Mouse (Mus musculus) cerebellum, adult 9-11 months (tissue): ENCODE data around the gene Efna4.

Experiments
- DNase-seq: peaks from one replicate; pipeline ENCODE4 v3.0.0; 2022

Efna4 gene

DNA sequence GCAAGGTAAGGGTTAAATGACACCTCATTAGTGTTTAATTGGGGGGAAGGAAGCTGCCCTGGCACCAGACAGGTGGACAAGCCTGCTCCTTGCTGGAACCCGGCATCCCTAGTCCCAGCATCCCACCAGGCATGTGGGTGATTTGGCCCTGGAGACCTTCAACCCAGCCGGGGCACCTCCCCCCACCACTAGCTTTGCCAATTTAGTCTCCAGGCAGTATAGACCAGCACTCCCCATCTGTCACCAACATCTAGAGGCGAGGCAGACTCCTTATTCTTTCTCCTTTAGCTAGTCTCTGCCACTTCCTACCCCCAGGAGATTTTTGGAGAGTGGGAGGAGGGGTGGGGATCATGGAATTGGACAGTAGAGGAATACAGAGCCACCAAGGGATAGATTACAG lies 7.5 kb downstream of the Efna4 start:
- no peak for DNase-seq

GRCm38 (mm10) chr3:89328623-89329022 lies 9.2 kb downstream of the Efna4 start:
- DNase-seq, result no peak

DNA sequence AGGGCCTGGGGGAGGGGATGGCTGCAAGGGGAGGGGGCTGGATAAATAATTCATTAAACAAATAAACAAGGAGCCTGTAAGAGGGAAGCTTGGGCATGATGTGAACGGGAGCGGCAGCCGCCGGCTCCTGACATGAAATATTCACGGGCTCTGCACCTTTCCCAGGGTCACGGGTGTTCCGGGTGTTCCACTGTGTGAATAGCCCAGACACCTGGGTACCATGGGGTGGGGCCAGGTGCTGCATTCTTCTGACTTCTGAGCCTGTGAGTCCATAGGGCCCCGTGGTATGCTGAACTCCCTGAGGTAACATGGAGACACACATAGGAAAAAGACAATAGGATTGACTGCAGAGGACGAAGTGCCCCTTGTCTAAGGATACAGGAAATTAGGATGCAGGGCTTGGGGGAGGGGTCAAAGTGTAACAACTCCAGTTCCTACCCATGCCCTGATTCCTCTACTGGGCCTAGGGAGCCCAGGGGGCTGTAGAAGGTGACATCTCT lies 10.4 kb downstream of the Efna4 start:
- no peak for DNase-seq

DNA sequence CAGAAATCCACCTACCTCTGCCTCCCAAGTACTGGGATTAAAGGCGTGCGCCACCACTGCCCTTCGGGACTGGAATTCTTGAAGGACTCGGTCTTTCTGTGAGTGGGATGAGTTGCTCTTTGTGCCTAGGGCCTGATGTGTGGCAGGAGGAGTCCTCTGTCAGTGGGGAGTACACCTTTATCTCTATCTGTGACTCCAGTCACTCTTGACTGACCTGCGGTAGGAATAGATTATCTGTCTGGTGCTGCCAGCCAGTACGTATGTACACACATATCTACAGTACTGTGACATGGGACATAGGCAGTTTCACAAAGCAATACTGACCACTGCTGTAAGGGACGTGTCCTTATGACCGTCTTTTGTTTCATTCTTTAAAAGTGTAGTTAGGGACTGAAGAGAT lies 11.9 kb downstream of the Efna4 start:
- no peak for DNase-seq

DNA sequence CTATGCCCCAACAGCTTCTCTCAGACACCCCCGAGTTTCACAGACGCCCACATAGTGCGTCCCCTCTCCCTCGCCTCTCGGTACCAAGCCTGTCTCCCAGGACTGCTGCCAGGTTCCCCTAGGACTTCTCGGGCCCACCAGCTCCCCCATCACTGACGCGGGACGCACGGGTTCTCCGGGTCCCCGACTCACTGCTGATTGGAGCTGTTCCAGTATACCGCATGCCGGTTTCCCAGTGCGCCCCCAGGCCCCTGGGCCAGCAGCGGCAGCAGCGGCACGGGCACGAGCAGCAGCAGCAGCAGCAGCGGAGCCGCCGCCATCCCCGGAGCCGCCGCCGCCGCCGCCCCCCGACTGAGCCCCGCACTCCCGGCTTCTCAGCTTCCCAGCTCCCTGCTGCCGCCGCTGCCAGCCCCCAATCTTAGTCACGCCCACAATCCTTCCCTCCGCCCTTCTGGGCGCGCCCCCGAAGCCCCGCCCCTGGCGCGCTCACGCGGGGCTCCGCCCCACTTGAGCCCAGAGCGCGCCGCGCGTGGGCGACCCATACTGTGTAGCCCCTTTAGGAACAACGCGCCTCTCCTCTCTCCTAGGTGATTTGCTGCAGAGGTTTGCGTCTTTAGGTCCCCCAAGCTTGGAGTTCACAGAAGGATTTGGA lies 15.2 kb downstream of the Efna4 start, which contains the start of gene Efna3:
TSS of gene Efna3 (minus strand) at position 452 of the 652 bp plus-strand sequence.
- DNase-seq, result no peak

DNA sequence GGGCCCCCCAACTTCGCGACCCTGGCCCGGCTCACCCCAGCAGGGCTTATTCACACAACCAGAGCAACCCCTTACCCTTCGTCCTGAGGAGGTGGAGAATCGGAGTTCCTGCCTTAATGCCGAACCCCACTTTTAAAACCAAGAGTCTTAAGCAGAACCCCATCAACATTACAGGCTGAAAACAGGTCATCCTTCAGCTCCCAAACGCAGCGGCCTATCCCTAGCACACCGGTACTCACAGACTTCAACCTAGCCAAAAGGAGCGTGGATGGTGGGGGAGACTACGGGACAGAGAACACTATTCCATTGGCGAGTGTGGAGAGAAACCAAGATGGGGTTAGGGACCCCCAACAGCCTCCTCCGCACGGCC lies 15.7 kb downstream of the Efna4 start:
- DNase-seq, result no peak

DNA sequence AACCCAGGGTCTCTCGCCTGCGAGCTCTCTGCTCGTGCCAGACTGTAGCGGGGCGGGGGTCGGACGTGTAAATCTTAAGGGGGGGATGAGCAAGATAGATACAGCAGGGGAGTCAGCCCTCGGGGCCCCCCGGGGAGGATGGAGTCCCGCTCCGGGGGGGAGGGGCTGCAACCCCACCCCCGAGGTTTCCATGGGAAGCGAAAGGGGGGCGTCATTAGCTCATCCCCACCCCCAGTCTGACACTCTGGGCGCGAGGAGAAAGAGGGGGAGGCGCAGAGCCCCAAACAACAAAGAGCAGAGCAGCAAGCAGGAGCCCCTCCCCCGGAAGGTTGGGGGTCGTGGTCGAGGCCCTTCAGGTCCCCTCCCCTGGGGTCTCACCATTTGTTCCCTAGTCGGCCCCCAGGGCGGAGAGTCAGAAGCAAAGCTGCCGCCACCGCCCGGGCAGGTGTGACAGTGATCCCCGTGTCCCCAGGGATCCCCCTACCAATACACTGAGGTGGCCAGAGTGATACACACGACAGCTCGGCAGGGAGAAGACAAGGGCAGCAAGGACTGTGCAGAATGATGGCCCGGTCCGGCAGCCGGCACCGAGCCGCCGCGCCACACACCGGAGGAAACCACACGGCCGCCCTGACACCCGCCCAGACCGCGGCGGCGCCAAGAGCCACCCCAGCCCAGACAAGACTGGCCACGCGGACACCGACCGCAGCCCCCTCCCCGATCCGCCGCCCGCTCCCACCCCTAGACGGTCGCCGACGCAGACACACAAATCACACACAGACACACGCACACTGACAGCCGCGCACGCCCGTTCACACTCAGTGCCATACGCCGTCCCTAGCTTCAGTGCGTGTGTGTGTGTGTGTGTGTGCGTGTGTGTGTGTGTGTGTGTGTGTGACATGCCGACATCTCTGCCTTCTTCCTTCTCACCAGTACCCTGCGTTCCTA lies 16.4 kb downstream of the Efna4 start:
- peak; percentile 34 for DNase-seq

GRCm38 (mm10) chr3:89320581-89321182 lies 17.1 kb downstream of the Efna4 start:
- peak; percentile 31 for DNase-seq

DNA sequence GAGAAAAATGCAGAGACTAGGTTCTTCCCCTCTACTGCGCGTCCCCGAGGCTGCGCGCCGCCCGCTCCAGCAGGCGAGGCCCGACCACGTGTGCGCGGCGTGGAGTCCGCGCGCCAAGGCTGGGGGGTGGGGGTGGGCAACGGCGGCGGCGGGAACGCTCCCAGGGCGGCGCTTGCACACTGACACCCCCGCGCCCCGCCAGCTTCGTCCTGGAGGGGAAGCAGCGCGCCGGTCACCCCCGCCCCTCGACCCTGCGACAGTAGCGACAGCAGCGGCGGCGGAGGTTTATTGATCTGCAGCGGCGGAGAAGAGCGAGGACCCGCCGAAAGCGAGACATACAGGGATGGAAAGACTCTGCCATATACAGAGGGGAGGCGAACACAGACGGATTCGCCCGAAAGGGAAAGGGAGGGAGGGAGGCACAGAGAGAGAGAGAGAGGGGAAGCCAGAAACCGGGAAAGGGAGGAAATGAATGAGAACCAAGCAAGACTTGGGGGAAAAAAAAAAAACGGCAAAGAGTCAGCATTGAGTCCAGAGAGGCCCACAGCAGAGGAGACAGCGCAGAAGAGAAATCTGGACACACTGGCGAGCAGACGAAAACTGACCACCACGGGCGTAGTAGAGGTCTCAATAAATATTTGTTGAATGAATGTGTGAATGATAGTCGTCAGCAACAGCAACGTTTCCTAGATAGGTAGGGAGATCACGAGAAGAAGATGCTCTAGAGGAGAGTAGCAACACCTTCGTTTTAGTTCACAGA lies 18.1 kb downstream of the Efna4 start:
- DNase-seq, result no peak

- DNase-seq, result no peak
These were observed 18.7 kb downstream of the Efna4 start for GRCm38 (mm10) chr3:89318971-89319590.

- no peak for DNase-seq
These were observed 19.5 kb downstream of the Efna4 start for GRCm38 (mm10) chr3:89318316-89318715.

DNA sequence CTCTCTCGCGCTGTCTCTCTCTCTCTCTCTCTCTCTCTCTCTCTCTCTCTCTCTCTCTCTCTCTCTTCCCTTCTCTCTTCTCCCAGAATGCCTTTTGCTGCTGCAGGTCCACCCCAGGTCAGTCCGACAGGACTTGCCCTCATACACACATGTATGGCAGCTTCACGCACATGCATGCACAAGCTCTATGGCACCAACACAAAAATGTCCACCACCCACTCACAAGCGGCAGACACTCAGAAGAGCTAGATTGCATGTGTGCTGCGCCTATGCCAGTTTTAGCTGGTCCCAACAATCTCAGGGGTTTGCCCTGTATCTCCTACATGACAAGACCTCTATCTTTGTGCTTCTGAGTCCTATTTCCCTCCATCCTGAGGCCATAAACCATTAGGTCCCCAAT lies 20.6 kb downstream of the Efna4 start:
- no peak for DNase-seq

GRCm38 (mm10) chr3:89316833-89317232 lies 21.0 kb downstream of the Efna4 start:
- peak; percentile 79 for DNase-seq

- DNase-seq, result peak; percentile 36
These were observed 21.6 kb downstream of the Efna4 start for GRCm38 (mm10) chr3:89315930-89316831.

DNA sequence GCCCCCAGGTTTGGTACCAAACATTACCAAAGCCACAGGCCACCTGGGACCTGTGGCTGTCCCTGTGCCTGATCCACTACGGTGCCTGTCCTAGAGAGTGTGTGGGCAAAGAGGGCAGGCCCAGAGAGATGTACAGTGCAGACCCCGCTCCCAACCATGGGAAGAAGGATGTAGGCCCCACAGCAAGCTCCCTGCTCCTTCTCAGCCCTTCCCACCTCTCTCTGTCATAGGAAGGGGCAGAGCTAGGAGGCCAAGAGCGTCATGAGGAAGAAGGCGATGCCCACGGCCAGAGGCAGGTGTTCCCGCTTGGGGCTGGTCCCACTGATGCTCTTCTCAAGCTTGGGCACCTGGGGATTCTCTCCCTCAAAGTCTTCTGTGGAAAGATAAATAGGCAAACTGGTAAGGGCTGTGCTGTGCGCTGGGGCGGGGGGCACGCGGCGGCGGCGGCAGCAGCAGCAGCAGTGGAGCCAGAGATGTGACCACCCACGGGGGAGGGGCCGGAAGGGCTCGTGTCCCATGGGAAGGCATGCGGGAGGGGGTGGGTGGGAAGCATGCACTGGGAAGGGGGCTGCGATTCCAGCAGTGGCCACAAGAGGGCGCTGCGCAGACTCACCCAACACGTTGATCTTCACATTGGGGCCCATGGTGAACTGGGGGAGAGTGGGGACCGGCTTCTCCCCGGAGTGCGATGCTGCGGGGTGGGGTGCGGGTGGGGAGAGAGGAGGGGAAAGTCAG lies 22.5 kb downstream of the Efna4 start:
- DNase-seq, result peak; percentile 52

- peak; percentile 31 for DNase-seq
These were observed 23.0 kb downstream of the Efna4 start for GRCm38 (mm10) chr3:89314791-89315190.

GRCm38 (mm10) chr3:89314340-89314739 lies 23.5 kb downstream of the Efna4 start:
- DNase-seq, result no peak

- DNase-seq, result peak; percentile 59
These were observed 29.7 kb downstream of the Efna4 start for GRCm38 (mm10) chr3:89308089-89308488.

DNA sequence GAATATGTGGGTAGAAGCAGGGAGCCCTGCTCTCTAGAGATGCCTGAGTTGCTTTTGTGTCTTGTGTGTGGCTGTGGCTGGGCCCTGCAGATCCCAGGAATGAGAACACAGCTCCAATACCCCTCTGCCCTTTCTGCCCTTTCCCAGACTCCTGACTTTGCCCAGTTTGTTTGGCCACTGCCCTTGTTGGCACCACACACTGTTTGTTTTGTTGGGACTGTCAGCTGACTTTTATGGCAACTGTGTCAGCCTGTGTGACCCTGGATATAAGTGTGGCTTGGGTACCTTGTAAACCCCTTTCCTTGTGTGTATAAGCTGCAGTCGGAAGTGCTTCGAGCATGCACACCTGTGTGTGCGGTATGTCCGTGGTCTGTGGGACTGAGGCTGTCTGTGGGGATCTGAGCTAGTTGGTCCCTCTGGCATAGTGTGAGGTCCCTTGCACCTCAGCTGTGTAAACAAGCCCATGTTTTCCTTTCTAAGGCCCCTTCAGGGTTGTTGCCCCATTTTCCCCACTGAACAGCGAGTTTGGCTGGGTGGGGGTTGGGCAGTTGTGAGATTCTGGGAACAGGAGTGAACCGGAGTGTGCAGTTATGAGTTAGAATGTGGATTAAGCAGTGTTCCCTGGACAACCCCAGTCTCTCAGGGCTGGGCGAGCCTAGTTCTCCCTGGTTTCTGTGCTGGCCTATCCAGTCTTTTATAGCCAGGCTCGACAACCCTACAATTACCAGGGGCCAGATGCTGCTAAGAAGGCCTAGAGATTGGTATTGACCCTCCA lies 32.1 kb downstream of the Efna4 start:
- no peak for DNase-seq

- DNase-seq, result no peak
These were observed 32.7 kb downstream of the Efna4 start for GRCm38 (mm10) chr3:89305105-89305504.
